Mouse (Mus musculus) liver, embryonic 13.5 days (tissue): ENCODE data around the gene Hsf2bp. TPM values are rescaled to one million over a fixed set of nuclear protein-coding genes. Genes with fewer than 3 reads are reported as not detected.

ENCODE experiments used
- ATAC-seq: fragments of 200-750 bp; cut with Nextera tagmentation; 2 replicates; pipeline ENCODE4 v1.8.0; 2017; ENCODE audit warnings: low read depth, mild to moderate bottlenecking, moderate number of reproducible peaks, moderate library complexity
- DNase-seq: peaks from one replicate; pipeline ENCODE4 v3.0.0; 2022
- H3K27ac ChIP-seq: fragments of 300-500 bp; sonication (generic); 2 replicates; pipeline ENCODE4 v1.5.1; 2015; ENCODE audit warnings: moderate library complexity, mild to moderate bottlenecking, inconsistent platforms
- H3K27me3 ChIP-seq: fragments of 300-500 bp; sonication (generic); 2 replicates; pipeline ENCODE4 v1.6.1; 2015; ENCODE audit warnings: mild to moderate bottlenecking, inconsistent platforms
- H3K36me3 ChIP-seq: fragments of 300-500 bp; sonication (generic); 2 replicates; pipeline ENCODE4 v1.6.1; 2015; ENCODE audit warnings: mild to moderate bottlenecking, inconsistent platforms
- H3K4me1 ChIP-seq: fragments of 300-500 bp; sonication (generic); replicated peaks from 2 replicates; pipeline ENCODE4 v1.6.1; 2015; ENCODE audit warnings: inconsistent platforms
- H3K4me2 ChIP-seq: fragments of 300-500 bp; sonication (generic); 2 replicates; pipeline ENCODE4 v1.6.1; 2015; ENCODE audit warnings: inconsistent platforms, mild to moderate bottlenecking, moderate library complexity
- H3K4me3 ChIP-seq: fragments of 300-500 bp; sonication (generic); replicated peaks from 2 replicates; pipeline ENCODE4 v1.5.1; 2015; ENCODE audit warnings: mild to moderate bottlenecking, inconsistent platforms
- H3K9ac ChIP-seq: fragments of 300-500 bp; sonication (generic); 2 replicates; pipeline ENCODE4 v1.6.1; 2015; ENCODE audit warnings: mild to moderate bottlenecking, inconsistent platforms
- H3K9me3 ChIP-seq: fragments of 300-500 bp; sonication (generic); replicated peaks from 2 replicates; pipeline ENCODE4 v1.6.1; 2016; ENCODE audit warnings: inconsistent platforms
- WGBS: fragments of 180-500 bp; shearing (Covaris S2); methylation state at CpG from one replicate; pipeline ENCODE4 v1.1.7; 2015; ENCODE audit not compliant: insufficient replicate concordance; 5-methylcytosine and 5-hydroxymethylcytosine counted together
- polyA plus RNA-seq: library from polyadenylated mRNA; unstranded; fragments of >200 nt; fragmentation: Nextera tagmentation; extraction: Ambion mirVana; gene quantifications from 2 replicates; pipeline ENCODE4 v1.2.1, GENCODE M21; 2015

Gene Hsf2bp
- polyA plus RNA-seq, 1 experiment from 2014 or later: 0.25 TPM

DNA sequence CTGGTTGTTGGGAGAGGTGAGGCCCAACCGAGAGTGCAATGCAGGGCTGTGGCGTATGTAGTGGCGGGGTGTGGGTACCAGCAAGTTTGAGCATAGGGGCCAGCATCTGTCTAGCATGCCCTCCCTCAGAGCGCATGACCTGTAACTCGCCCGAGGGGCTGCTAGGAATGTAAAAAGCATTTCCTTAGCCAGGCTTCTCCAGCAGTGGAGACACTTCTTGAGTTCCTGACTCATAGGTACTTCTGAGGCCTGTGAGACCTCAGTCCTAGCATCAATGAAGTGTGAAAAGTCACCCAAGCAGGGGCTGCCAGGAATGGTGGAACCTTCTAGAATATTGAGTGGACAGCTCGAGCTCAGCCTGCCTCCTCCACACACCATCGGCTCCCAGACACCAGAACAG is 117.8 kb downstream of the Hsf2bp start:
- no peaks in the 10 kb centered on the region for H3K27me3 ChIP-seq
- no peak for DNase-seq
- H3K36me3 ChIP-seq: no peaks in the 10 kb centered on the region
- H3K4me2 ChIP-seq: no peak overlapping the region
- no peaks in the 10 kb centered on the region for H3K4me1 ChIP-seq
- H3K27ac ChIP-seq: no peak overlapping the region
- no peak overlapping the region for H3K9ac ChIP-seq
- no peak overlapping the region for H3K4me3 ChIP-seq
- no peak for ATAC-seq
- 73% methylated on average over 8 of the region's 8 CpGs for WGBS
- no peaks in the 10 kb centered on the region for H3K9me3 ChIP-seq

DNA sequence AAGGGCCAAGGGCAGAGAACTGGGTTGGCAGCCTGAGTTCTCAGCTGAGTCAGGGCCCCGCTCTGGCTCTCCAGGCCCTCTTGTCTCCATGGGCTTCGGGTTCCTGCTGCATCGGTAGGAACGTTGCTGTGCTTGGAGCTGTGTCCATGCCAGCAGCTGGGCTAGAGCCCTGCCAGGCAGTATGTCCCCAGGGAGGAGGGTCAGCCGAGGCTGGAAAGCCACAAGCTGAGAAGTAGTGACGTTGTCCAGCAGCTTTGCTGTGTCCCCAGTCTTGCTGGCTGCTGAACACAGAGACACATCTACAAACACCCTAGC is 119.7 kb downstream of the Hsf2bp start:
- H3K4me2 ChIP-seq: no peak overlapping the region
- WGBS: 66% methylated on average over 6 of the region's 6 CpGs
- H3K9me3 ChIP-seq: no peaks in the 10 kb centered on the region
- no peaks in the 10 kb centered on the region for H3K27me3 ChIP-seq
- H3K4me3 ChIP-seq: no peak overlapping the region
- H3K27ac ChIP-seq: no peak overlapping the region
- no peaks in the 10 kb centered on the region for H3K36me3 ChIP-seq
- H3K9ac ChIP-seq: no peak overlapping the region
- DNase-seq: no peak
- H3K4me1 ChIP-seq: no peaks in the 10 kb centered on the region
- ATAC-seq: 0 out of 2 replicates have a peak, but pooled peaks have one; percentile 5

DNA sequence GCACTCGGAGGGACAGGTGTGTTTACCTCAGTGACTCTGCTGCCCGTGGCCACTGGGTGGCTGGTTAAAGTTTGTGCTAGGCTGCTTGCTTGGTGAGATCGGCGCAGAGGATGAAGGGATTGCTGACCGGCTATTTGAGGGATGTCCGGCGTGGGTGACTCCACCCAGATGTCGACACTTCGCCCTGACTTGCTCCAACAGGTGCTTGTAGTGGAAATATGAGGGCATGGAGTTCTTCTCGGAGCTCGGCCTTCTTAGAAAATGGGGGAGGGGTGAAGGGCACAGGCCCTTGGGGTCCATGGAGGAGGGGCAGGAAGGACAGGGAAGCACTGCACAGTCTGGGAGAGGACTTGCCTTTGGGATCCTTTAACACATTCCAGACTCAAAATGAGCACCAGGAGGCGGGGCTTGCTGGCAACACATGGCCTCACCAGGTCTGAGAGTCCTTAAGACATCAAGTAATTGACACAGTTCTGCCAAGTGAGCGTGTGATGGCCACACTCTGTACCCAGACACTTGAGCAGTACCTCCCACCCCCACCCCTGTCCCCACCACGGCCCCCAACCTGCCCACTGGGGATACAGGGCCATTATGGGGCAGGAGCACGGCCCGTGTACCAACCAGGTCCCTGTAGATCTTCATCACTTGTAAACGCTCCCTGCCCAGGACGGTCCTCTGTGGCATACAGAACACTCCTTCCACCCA is 120.2 kb downstream of the Hsf2bp start:
- no peaks in the 10 kb centered on the region for H3K27me3 ChIP-seq
- no peak for DNase-seq
- H3K4me3 ChIP-seq: no peak overlapping the region
- H3K9me3 ChIP-seq: no peaks in the 10 kb centered on the region
- ATAC-seq: peak; percentile 31; the same call in 1 of the 2 replicates
- H3K4me1 ChIP-seq: no peaks in the 10 kb centered on the region
- no peak overlapping the region for H3K9ac ChIP-seq
- 70% methylated on average over 18 of the region's 18 CpGs for WGBS
- H3K4me2 ChIP-seq: no peak overlapping the region
- H3K36me3 ChIP-seq: no peaks in the 10 kb centered on the region
- H3K27ac ChIP-seq: no peak overlapping the region

DNA sequence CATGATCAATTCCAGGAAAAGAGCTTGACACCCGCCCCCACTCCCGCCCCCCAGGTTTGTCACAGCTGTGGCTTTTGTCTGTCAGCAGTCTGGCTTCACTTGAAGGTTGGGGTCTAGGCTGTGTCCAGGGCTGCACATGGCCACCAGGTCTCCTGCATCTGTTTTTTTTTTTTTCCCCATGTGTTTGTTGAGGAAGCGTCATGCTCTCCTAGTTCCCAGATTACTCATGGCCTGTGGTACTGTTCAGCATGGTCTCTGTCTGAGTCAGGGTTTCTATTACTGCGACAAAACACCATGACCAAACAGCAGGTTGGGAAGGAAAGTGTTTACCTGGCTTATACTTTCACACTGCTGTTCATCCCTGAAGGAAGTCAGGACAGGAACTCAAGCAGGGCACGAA is 121.8 kb downstream of the Hsf2bp start:
- no peak overlapping the region for H3K4me3 ChIP-seq
- H3K27me3 ChIP-seq: no peaks in the 10 kb centered on the region
- no peaks in the 10 kb centered on the region for H3K9me3 ChIP-seq
- no peak overlapping the region for H3K9ac ChIP-seq
- H3K27ac ChIP-seq: no peak overlapping the region
- WGBS: 58% methylated on average over 5 of the region's 5 CpGs
- H3K4me1 ChIP-seq: no peaks in the 10 kb centered on the region
- no peak for ATAC-seq
- H3K36me3 ChIP-seq: no peaks in the 10 kb centered on the region
- no peak overlapping the region for H3K4me2 ChIP-seq
- no peak for DNase-seq

DNA sequence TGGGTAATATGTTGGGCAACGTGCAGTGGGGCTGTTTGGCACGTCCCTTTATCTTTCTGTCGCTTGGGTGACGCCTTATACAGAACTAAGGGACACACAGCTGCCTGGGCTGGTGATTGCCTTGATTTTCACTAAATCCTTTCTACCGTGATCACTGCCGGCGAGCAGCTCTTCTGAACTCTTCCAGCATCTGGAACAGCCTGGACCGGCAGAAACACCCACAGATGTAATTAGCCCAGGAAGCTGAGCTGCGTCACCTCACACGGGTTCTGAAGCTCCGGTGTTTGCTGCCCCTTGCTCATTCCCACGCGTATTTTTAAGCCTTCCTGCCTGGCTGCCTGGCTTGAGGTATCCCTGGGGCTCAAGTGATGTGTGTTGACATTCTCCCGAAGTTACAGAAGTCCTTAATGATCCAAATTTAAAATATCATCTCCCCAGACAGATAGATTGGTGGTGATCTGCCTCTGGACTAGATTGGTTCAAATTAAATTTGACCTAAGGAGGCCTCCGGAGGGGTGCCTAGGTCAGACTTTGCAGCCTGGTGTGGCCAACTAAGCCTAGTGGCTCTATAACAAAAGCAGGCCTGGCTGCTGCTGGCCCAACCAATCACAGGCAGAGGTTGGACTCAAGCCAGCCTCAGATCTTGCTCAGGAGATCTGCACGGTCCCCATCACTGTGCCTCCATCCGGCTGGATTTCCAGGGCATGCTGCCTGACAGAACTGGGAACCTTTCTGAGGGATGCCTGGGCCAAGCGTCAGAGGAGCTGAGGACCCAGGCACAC is 123.1 kb downstream of the Hsf2bp start:
- Histone ChIP-seq H3K4me2 (no peak overlapping the region), H3K9ac (no peak overlapping the region), H3K4me3 (no peak overlapping the region), H3K27ac (no peak overlapping the region), H3K36me3 (no peaks in the 10 kb centered on the region), H3K4me1 (no peaks in the 10 kb centered on the region), H3K27me3 (no peaks in the 10 kb centered on the region), H3K9me3 (no peaks in the 10 kb centered on the region)
- WGBS: 70% methylated on average over 18 of the region's 18 CpGs
- no peak for DNase-seq
- ATAC-seq: no peak

DNA sequence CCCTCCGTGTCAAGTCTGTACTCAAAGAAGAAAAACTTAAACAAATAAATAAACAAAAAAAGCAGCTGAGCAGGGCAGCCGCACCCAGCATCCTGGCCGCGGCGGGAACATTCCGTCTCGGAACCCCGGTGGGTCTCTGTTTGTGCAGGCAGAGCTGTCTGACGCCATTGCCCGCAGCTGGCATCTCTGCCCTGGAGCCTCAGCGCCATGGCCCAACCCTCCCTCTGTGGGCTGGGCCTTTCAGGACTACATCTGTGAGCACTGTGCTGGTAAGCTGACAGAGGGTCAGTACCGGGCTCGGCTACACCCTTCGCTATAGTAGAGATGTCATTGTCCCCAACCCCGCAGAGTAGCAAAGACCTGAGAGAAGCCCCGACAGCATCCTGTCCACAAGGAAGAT is 123.8 kb downstream of the Hsf2bp start:
- Histone ChIP-seq H3K27ac (no peak overlapping the region), H3K4me3 (no peak overlapping the region), H3K4me2 (no peak overlapping the region), H3K27me3 (no peaks in the 10 kb centered on the region), H3K4me1 (no peaks in the 10 kb centered on the region), H3K36me3 (no peaks in the 10 kb centered on the region), H3K9me3 (no peaks in the 10 kb centered on the region), H3K9ac (no peak overlapping the region)
- DNase-seq: no peak
- 86% methylated on average over 16 of the region's 16 CpGs for WGBS
- no peak for ATAC-seq

DNA sequence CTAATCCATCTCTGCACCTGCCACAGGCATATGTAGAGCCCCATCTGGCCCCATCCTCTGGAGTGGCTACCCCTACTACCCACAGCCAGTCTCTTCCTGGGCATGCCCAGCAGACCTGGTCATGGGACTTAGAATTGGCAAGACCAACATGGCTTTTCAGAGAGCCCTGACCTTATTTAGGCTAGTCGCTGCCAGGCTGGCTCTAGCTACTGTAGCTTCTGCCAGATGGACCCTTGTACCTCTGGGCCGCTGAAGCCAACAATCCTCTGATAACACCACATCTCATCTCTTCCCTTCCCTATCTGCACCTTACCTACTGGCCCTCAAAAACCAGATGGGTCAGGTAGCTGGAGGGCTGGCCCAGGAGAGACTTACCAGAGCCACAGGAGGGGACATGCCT is 127.2 kb downstream of the Hsf2bp start:
- H3K9me3 ChIP-seq: no peaks in the 10 kb centered on the region

DNA sequence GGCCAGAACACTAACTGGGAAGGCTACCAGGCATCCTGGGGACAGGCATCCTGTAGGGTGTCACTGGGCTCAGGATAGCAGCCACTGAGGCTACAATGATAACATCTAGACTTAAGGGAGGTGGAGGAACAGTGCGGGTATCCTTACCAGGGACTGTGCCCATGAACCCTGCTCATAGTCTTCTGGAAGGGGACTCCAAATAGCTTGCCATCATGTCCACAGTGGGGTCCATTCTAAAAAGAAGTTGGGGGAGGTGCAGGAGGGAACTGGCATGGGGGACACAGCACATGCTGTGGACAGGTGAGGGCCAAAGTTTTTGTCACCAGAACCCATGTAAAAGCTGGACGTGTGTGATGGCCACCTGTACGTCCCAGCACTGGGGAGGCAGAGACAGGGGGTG is 129.7 kb downstream of the Hsf2bp start:
- H3K36me3 ChIP-seq: no peaks in the 10 kb centered on the region
- 69% methylated on average over 3 of the region's 3 CpGs for WGBS
- H3K27me3 ChIP-seq: no peaks in the 10 kb centered on the region
- DNase-seq (no peak), ATAC-seq (no peak)
- no peaks in the 10 kb centered on the region for H3K9me3 ChIP-seq
- H3K4me3 ChIP-seq: no peak overlapping the region
- no peak overlapping the region for H3K9ac ChIP-seq
- 0 out of 2 replicates have a peak overlapping the region, but pooled peaks have one; percentile 20 for H3K27ac ChIP-seq
- no peak overlapping the region for H3K4me2 ChIP-seq
- H3K4me1 ChIP-seq: peaks cover 31% of the 10 kb centered on the region

More for the DNA sequence above, 127.2 kb downstream of the Hsf2bp start:
- no peak overlapping the region for H3K9ac ChIP-seq
- no peak overlapping the region for H3K4me2 ChIP-seq
- no peaks in the 10 kb centered on the region for H3K27me3 ChIP-seq
- no peak for DNase-seq
- no peak overlapping the region for H3K4me3 ChIP-seq
- ATAC-seq: no peak
- H3K4me1 ChIP-seq: peaks cover 16% of the 10 kb centered on the region
- WGBS: 68% methylated on average over 2 of the region's 2 CpGs
- no peak overlapping the region for H3K27ac ChIP-seq
- H3K36me3 ChIP-seq: no peaks in the 10 kb centered on the region

DNA sequence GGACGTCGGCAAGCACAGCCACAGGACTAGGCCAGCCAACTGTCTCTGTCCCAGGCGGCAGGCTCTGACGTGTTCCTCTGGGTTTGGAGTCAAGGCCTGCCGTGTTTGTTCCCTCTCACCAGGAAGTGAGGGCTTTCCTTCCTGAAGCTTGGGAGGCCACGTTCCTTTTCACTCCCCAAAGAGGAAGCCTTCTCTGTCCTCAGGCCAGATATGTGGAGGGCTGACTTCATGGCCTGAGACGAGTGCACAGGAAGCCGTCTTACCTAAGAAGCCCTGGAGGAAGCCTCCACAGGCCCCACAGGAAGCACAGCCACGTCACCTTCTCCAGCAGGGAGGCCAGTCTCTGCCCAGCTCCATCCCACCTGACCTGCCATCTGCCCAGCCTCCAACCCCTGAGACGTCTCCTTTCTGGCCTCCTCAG is 130.3 kb downstream of the Hsf2bp start:
- Histone ChIP-seq H3K9me3 (no peaks in the 10 kb centered on the region), H3K27ac (peak overlapping the region; percentile 67), H3K4me2 (no peak overlapping the region), H3K4me1 (peaks cover 36% of the 10 kb centered on the region), H3K27me3 (no peaks in the 10 kb centered on the region), H3K4me3 (no peak overlapping the region), H3K36me3 (no peaks in the 10 kb centered on the region), H3K9ac (no peak overlapping the region)
- peak; percentile 49 for ATAC-seq
- no peak for DNase-seq
- whole genome bisulfite sequencing: 27% methylated on average over 10 of the region's 10 CpGs

DNA sequence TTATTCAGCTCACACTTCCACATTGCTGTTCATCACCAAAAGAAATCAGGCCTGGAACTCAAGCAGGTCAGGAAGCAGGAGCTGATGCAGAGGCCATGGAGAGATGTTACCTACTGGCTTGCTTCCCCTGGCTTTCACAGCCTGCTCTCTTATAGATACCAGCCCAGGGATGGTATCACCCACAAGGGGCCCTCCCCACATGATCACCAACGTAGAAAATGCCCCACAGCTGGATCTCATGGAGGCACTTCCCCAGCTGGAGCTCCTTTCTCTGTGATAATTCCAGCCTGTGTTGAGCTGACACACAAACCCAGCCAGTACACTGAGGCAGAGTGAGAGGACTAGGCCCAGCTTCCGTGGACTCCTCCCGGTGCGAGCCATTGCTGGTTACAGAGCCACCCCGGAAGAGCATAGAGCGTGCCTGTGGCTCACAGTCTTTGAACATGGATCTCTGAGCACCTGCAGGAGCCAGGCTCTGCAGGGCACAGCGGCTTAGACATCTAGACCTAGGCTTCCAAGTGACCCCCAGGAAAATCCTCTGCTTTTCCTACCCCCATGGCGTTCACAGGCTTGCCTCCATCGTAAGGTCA is 130.9 kb downstream of the Hsf2bp start:
- Histone ChIP-seq H3K9me3 (no peaks in the 10 kb centered on the region), H3K4me2 (no peak overlapping the region), H3K4me3 (no peak overlapping the region), H3K36me3 (no peaks in the 10 kb centered on the region), H3K27me3 (no peaks in the 10 kb centered on the region), H3K9ac (peak overlapping the region; percentile 2; the same call in 1 of the 2 replicates), H3K27ac (peak overlapping the region; percentile 67), H3K4me1 (peaks cover 36% of the 10 kb centered on the region)
- WGBS: 53% methylated on average over 9 of the region's 9 CpGs
- DNase-seq (no peak), ATAC-seq (no peak)

DNA sequence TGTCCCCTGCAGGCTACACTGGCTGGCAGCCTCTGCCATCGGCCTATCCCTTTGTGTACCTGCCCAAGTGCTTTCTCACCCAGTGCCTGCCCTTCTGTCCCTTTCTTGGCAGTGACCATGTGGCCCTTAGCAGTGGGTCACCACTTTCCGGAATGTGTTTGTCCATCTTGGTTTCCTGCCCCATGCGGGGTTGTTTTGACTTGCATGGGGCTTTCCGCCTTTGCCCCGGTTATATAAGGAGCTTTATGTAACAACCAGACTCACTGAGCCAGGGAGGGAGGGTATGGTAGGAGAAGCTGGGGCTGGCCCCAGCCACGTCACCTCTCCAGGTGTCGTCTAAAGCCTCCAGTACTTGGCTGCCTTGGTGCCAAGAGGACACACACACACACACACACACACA is 132.1 kb downstream of the Hsf2bp start:
- no peak overlapping the region for H3K4me3 ChIP-seq
- ATAC-seq (no peak), DNase-seq (no peak)
- WGBS: 80% methylated on average over 7 of the region's 7 CpGs
- H3K27me3 ChIP-seq: no peaks in the 10 kb centered on the region
- H3K4me2 ChIP-seq: no peak overlapping the region
- no peak overlapping the region for H3K27ac ChIP-seq
- H3K9ac ChIP-seq: no peak overlapping the region
- H3K9me3 ChIP-seq: no peaks in the 10 kb centered on the region
- peaks cover 37% of the 10 kb centered on the region for H3K4me1 ChIP-seq
- H3K36me3 ChIP-seq: no peaks in the 10 kb centered on the region
